ENCODE assay signal across 21 mouse cellular contexts in genomic region chr11:37671320-37671719, GRCm38 (mm10).
DNase-seq lines count a peak whose midpoint lies in the region; ATAC-seq and TF ChIP-seq lines count a peak whose summit lies in the region.
"Had no signal": no experiment of that assay in that cellular context is flagged by ENCODE, and none has a peak within 500 bp of the region (broad histone marks: within the 10 kb centered on the region; RNA-seq: fewer than 3 reads in every experiment).

No protein-coding gene starts in this region.

- no peak overlapping the region for H3K4me2 ChIP-seq in midbrain, embryonic 12.5 days (replicated peaks)
- H3K4me2 ChIP-seq in midbrain, embryonic 14.5 days (ENCODE audit: low read length) = no peak overlapping the region
- H3K4me2 ChIP-seq: liver, embryonic 12.5 days; midbrain, embryonic 15.5 days; neural tube, embryonic 13.5 days had no signal

- no peak overlapping the region for H3K4me3 ChIP-seq in midbrain, embryonic 12.5 days
- H3K4me3 ChIP-seq in midbrain, embryonic 14.5 days (replicated peaks; ENCODE audit: low read depth, low read length) = no peak overlapping the region
- no peak overlapping the region for H3K4me3 ChIP-seq in limb, embryonic 10.5 days
- H3K4me3 ChIP-seq in gastrocnemius, adult 2 months = no peak overlapping the region
- H3K4me3 ChIP-seq: heart, embryonic 10.5 days; liver, embryonic 12.5 days; midbrain, embryonic 15.5 days; myocyte; neural tube, embryonic 13.5 days had no signal

- no peak overlapping the region for H3K27ac ChIP-seq in midbrain, embryonic 12.5 days (replicated peaks)
- no peak overlapping the region for H3K27ac ChIP-seq in midbrain, embryonic 14.5 days (replicated peaks; ENCODE audit: low read depth, low read length)
- peak overlapping the region; percentile 70; the same call in 1 of the 2 replicates for H3K27ac ChIP-seq in limb, embryonic 10.5 days
- no peak overlapping the region for H3K27ac ChIP-seq in gastrocnemius, adult 2 months
- H3K27ac ChIP-seq: heart, embryonic 10.5 days; liver, embryonic 12.5 days; midbrain, embryonic 15.5 days; neural tube, embryonic 13.5 days had no signal

- intact Hi-C loops in gastrocnemius, adult 2 months (cut with DNase I) = no loop called here
- intact Hi-C loops in heart, postnatal 36 days (cut with DNase I) = no loop called here

- H3K9me3 ChIP-seq in midbrain, embryonic 12.5 days = no peaks in the 10 kb centered on the region
- no peaks in the 10 kb centered on the region for H3K9me3 ChIP-seq in midbrain, embryonic 14.5 days (ENCODE audit: control insufficient read depth, low read length)
- H3K9me3 ChIP-seq in limb, embryonic 10.5 days (replicated peaks) = no peaks in the 10 kb centered on the region
- H3K9me3 ChIP-seq: heart, embryonic 10.5 days; liver, embryonic 12.5 days; midbrain, embryonic 15.5 days; neural tube, embryonic 13.5 days had no signal

- H3K27me3 ChIP-seq in midbrain, embryonic 12.5 days = no peaks in the 10 kb centered on the region
- H3K27me3 ChIP-seq in midbrain, embryonic 14.5 days (ENCODE audit: control insufficient read depth, insufficient read depth, low read length) = no peaks in the 10 kb centered on the region
- H3K27me3 ChIP-seq in limb, embryonic 10.5 days (ENCODE audit: low read depth, poor library complexity, severe bottlenecking) = no peaks in the 10 kb centered on the region
- H3K27me3 ChIP-seq: liver, embryonic 12.5 days; midbrain, embryonic 15.5 days; neural tube, embryonic 13.5 days had no signal

- 44% methylated on average over 3 of the region's 3 CpGs for WGBS in midbrain, embryonic 12.5 days
- 30% methylated on average over 3 of the region's 3 CpGs for WGBS in midbrain, embryonic 14.5 days
- 47% methylated on average over 3 of the region's 3 CpGs for WGBS in limb, embryonic 10.5 days

- TF ChIP-seq CTCF in gastrocnemius, adult 2 months (IDR thresholded peaks at IDR 0.05) = no peak

- H3K36me3 ChIP-seq in midbrain, embryonic 12.5 days = no peaks in the 10 kb centered on the region
- H3K36me3 ChIP-seq in midbrain, embryonic 14.5 days (ENCODE audit: control insufficient read depth, insufficient read depth, low read length) = no peaks in the 10 kb centered on the region
- no peaks in the 10 kb centered on the region for H3K36me3 ChIP-seq in limb, embryonic 10.5 days
- H3K36me3 ChIP-seq: heart, embryonic 10.5 days; liver, embryonic 12.5 days; midbrain, embryonic 15.5 days; neural tube, embryonic 13.5 days had no signal

- no peak overlapping the region for H3K9ac ChIP-seq in midbrain, embryonic 12.5 days (replicated peaks)
- no peak overlapping the region for H3K9ac ChIP-seq in midbrain, embryonic 14.5 days (replicated peaks; ENCODE audit: low read length)
- H3K9ac ChIP-seq: liver, embryonic 12.5 days; midbrain, embryonic 15.5 days; neural tube, embryonic 13.5 days had no signal

- peak; percentile 44; the same call in 1 of the 2 replicates for ATAC-seq in midbrain, embryonic 12.5 days (ENCODE audit: low FRiP score, low read depth)
- no peak for ATAC-seq in midbrain, embryonic 14.5 days (ENCODE audit: low FRiP score, low TSS enrichment)
- ATAC-seq: intestine, postnatal 0 days; liver, embryonic 12.5 days; midbrain, embryonic 15.5 days had no signal

- peak; percentile 4 for DNase-seq in cerebellum, postnatal 10 days
- no peak for DNase-seq in cerebellum, postnatal 25 days
- no peak for DNase-seq in midbrain, embryonic 14.5 days
- DNase-seq in limb, embryonic 10.5 days (ENCODE audit: low spot score) = no peak
- DNase-seq in gastrocnemius, adult 2 months = no peak
- DNase-seq in heart, postnatal 36 days = no peak
- DNase-seq: adrenal gland, postnatal 10 days; cerebellum, adult 8-10 months; kidney, postnatal 25 days; lung, adult 18-20 months; lung, postnatal 14 days; right cerebral cortex, adult 18-20 months; right cerebral cortex, postnatal 4 days; thymus, postnatal 25 days had no signal

- 0 out of 2 replicates have a peak, but pooled peaks cover 6% of the 10 kb centered on the region for H3K4me1 ChIP-seq in midbrain, embryonic 12.5 days
- no peaks in the 10 kb centered on the region for H3K4me1 ChIP-seq in midbrain, embryonic 14.5 days (ENCODE audit: control insufficient read depth, insufficient read depth, low read length)
- H3K4me1 ChIP-seq in limb, embryonic 10.5 days = peaks cover 5% of the 10 kb centered on the region; the same call in 1 of the 2 replicates
- H3K4me1 ChIP-seq: heart, embryonic 10.5 days; liver, embryonic 12.5 days; midbrain, embryonic 15.5 days; neural tube, embryonic 13.5 days had no signal

Comparison
In these comparisons a context has a peak if more than half of its experiments do, and no peak if none do; other contexts are left out.
1. DNase-seq: peak in cerebellum, postnatal 10 days (2 of 2); none in cerebellum, postnatal 25 days (0 of 2), midbrain, embryonic 14.5 days (single experiment), limb, embryonic 10.5 days (single experiment), gastrocnemius, adult 2 months (single experiment) and heart, postnatal 36 days (0 of 2).